Mouse (Mus musculus): Measurements from ENCODE around the gene Ddx4.
A peak's percentile ranks its signal among the peaks of the same experiment; 100 is the strongest.
"Not testable (repeated sequence)": the region's sequence is repeated elsewhere in the genome, so short reads cannot be mapped to it uniquely, and the experiment has no call there.

The Ddx4 gene

DNA sequence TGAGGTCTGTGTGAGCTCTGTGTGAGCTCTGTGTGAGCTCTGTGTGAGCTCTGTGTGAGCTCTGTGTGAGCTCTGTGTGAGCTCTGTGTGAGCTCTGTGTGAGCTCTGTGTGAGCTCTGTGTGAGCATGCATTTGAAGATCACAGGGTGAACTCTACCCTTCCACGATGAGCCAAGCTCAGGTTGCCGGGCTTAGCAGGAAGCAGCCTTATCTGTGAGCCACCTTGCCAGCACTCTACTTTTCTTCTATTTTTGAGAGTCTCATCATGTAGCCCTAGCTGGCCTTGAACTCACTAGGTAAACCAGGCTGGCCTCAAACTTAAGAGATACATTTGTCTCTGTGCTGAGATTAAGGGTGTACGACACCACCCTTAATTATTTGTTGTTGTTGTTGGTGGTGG is 15.8 kb downstream of the Ddx4 start:
- DNase-seq (ENCODE audit: low read depth), result no peak

GRCm38 (mm10) chr13:112635174-112635837 is 17.0 kb downstream of the Ddx4 start:
- DNase-seq (ENCODE audit: low read depth), result no peak

GRCm38 (mm10) chr13:112625566-112625965 is 26.7 kb downstream of the Ddx4 start:
- no peak for DNase-seq (ENCODE audit: low read depth)

- DNase-seq (ENCODE audit: low read depth), result no peak
Observed at GRCm38 (mm10) chr13:112624622-112625021, 27.7 kb downstream of the Ddx4 start.

- DNase-seq (ENCODE audit: low read depth), result no peak
Observed at GRCm38 (mm10) chr13:112623656-112624055, 28.6 kb downstream of the Ddx4 start.

GRCm38 (mm10) chr13:112621592-112621991 is 30.7 kb downstream of the Ddx4 start:
- peak; percentile 7 for DNase-seq (ENCODE audit: low read depth)

GRCm38 (mm10) chr13:112608606-112609005 is 43.7 kb downstream of the Ddx4 start:
- DNase-seq (ENCODE audit: low read depth), result no peak

DNA sequence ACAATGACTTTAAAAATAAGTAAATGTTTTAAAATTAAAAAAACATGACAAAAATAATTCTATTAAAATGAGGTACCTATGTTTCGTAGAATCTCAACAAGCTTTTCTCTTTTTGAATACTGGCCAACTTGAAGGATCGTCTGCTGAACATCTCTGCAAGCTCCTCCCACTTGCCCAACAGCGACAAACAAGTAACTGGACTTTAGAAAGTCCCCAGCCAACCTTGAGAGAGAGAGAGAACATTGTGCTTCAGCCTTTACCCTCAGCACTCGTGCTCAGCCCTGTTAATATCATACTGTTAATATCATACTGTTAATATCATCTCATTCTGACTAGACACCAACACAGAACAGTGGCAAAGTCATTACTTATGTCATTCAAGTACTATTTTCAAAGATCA is 47.9 kb downstream of the Ddx4 start:
- no peak for DNase-seq (ENCODE audit: low read depth)

DNA sequence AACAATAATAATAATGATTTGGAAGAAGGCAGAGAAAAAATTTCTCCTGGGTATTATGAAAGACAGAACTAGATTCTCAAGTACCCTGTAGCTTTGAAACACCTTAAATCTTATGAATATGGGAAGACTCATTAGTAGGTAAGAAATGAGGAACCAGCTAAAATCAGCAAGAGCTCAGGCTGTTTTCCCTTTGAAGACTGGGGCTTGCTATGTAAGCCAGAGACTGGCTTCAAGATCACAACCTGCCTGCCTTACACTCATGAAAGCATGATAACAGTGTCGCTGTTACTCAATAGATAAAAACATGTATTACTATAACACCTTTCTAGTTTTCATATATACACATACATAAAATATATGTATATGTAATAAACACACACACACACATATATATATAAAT is 48.4 kb downstream of the Ddx4 start:
- DNase-seq (ENCODE audit: low read depth), result no peak

GRCm38 (mm10) chr13:112602607-112603006 is 49.7 kb downstream of the Ddx4 start:
- no peak for DNase-seq (ENCODE audit: low read depth)

- DNase-seq (ENCODE audit: low read depth), result not testable (repeated sequence)
Observed at GRCm38 (mm10) chr13:112594260-112594659, 58.0 kb downstream of the Ddx4 start, which contains the start of gene Il31ra. Gene Il31ra (minus strand): TSS chr13:112594360.

GRCm38 (mm10) chr13:112590254-112590653 is 62.0 kb downstream of the Ddx4 start:
- no peak for DNase-seq (ENCODE audit: low read depth)

GRCm38 (mm10) chr13:112589625-112590024 is 62.6 kb downstream of the Ddx4 start:
- DNase-seq (ENCODE audit: low read depth), result no peak

GRCm38 (mm10) chr13:112584556-112585237 is 67.6 kb downstream of the Ddx4 start:
- no peak for DNase-seq (ENCODE audit: low read depth)

DNA sequence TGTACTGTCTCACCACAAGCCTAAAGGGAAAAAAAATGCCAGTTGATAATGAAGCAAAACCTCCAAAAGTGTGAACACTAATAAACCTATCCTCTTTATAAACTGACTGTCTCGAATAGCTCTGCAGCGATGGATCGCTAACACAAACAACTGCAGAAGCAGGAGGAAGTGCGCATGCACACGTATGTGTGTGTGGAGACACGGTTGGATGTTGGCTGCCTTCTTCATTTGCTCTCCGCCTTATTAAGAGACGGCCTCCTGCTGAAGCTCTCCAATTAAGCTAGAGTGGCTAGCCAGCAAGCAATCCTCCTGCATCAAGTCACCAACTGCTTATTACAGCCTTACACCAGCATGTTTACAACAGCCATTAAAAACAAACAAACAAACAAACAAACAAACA is 70.0 kb downstream of the Ddx4 start:
- no peak for DNase-seq (ENCODE audit: low read depth)

GRCm38 (mm10) chr13:112581796-112582195 is 70.5 kb downstream of the Ddx4 start:
- no peak for DNase-seq (ENCODE audit: low read depth)

DNA sequence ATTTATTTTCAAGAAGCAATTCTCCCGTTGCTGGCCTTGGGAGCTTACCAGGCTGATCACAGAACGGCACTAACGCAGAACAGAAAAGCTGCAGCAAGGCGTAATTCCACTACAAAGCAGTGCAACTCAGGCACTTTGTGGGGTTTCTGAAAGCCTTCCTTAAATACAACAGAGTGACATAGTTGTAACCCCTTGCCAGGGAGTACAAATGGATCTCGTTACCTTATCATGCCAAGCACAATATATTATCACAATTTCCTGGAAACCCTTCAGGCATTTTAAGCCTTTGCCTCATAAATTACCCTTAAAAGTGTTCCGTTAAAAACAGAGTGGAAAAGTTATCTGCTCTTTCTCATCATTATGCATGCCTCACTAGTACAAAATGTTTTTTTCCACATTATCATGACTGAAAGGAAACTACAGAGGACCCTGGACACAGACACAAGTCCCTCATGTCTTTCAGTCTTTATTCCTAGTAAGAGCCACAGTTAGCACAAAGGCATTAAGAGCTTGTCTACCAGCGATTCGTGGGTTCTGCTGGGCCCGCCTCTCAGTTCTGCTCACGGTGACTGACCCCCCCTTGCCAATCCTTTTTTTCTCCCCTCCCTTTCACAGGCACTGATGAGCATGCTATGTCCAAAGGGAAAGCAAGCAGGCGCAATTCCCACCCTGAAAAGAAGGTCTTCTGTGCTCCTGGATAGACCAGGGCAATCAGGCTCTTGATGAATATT is 71.5 kb downstream of the Ddx4 start:
- DNase-seq (ENCODE audit: low read depth), result no peak

GRCm38 (mm10) chr13:112578041-112578440 is 74.2 kb downstream of the Ddx4 start:
- DNase-seq (ENCODE audit: low read depth), result not testable (repeated sequence)

DNA sequence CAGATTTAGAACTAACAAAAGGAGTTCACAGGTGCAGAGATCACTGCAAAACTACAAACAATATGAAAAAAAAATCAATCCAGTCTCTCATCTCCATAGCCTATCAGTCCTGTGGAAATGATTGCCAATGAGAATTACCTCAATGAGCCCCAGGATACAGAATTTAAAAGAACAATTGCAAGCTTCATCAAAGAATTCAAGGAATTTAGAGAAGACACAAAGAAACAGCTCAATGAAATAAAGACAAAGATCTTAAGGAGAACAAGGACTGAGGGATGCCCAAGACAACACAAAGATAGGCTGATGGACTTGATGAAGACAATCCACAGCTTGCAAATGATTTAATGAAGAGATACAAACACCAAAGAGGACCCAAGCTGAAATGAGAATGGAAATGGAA is 78.5 kb downstream of the Ddx4 start:
- no peak for DNase-seq (ENCODE audit: low read depth)

- no peak for DNase-seq (ENCODE audit: low read depth)
Observed at GRCm38 (mm10) chr13:112570768-112571167, 81.5 kb downstream of the Ddx4 start.

DNA sequence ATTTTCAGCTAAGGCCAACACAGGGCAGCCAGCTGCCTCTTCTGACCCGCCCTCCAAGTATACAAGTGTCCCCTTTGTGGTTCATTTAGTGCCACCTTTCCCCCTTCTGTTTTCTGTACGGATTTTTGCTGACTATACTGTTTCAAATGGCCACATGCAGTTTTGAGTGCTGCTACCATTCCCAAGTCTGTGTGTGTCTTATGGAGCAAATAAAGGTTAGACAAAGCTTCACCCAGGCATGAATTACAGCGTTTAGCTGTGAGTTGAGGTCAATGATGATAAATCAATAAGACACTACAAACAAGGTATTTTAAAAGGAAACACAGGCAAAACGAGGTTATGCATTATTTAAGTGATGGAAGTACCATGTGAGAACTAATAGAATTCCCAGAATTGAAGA is 82.7 kb downstream of the Ddx4 start:
- no peak for DNase-seq (ENCODE audit: low read depth)

GRCm38 (mm10) chr13:112560554-112561138 is 91.6 kb downstream of the Ddx4 start:
- no peak for DNase-seq (ENCODE audit: low read depth)

- DNase-seq (ENCODE audit: low read depth), result no peak
Observed at GRCm38 (mm10) chr13:112556501-112556900, 95.8 kb downstream of the Ddx4 start.

All from 416B (cell line).